Mouse (Mus musculus): ENCODE results near the gene Col4a3bp. TPM values are rescaled to one million over a fixed set of nuclear protein-coding genes. Genes with fewer than 3 reads are reported as not detected.
"Not testable (repeated sequence)": the region's sequence is repeated elsewhere in the genome, so short reads cannot be mapped to it uniquely, and the experiment has no call there.

Col4a3bp gene
- polyA plus RNA-seq, 1 experiment from 2014 or later = 7.6 TPM

DNA sequence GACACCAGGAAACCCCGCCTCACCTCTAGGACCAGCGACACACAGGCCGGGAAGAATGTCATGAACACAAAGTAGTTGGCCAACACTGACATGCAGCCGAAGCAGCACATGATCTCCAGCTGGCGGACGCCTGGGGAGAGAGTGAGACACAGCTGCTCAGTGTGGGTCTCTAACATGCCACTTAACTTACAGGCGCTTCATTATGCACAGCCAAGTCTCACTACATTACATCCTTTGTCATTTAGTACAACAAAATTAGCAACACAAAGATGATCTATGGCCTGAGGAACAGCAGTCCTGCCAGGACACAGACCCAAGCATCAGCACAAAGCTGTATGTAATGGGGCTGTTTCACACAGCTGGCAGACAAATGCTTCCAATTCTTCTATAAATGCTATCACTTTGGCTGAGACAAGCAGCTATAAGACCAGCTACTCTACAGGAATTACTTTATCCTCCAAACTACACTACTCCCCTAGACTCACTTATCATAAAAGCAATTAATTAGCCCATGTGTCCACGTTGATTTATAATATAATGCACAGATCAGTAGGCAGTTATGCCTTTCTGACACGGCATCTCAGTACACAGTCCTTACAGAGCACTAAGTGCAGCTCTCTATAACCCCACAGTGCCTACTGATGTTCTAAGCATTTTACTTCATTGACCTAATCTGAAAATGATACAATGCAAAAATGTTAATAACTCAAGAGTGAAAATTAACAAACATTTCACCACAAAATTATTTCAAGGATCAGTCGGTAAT is 117.9 kb downstream of the Col4a3bp start:
- ATAC-seq (replicated peaks) = peak; percentile 90
- peak overlapping the region; percentile 57; the same call in 1 of the 2 replicates for H3K27ac ChIP-seq (replicated peaks)

GRCm38 (mm10) chr13:96663120-96663519 is 120.7 kb downstream of the Col4a3bp start:
- not testable (repeated sequence) for ATAC-seq (replicated peaks); H3K4me3 ChIP-seq; H3K27ac ChIP-seq (replicated peaks); H3K27me3 ChIP-seq; H3K9ac ChIP-seq (replicated peaks); H3K9me3 ChIP-seq; H3K4me2 ChIP-seq (replicated peaks)
- peaks cover 25% of the 10 kb centered on the region for H3K4me1 ChIP-seq
- WGBS = 96% methylated on average over 4 of the region's 4 CpGs
- peaks cover 79% of the 10 kb centered on the region for H3K36me3 ChIP-seq

More for the DNA sequence above, 117.9 kb downstream of the Col4a3bp start:
- Histone ChIP-seq H3K36me3 (peaks cover 92% of the 10 kb centered on the region), H3K4me3 (no peak overlapping the region), H3K9me3 (no peaks in the 10 kb centered on the region), H3K4me2 (replicated peaks) (no peak overlapping the region), H3K4me1 (peaks cover 7% of the 10 kb centered on the region), H3K9ac (replicated peaks) (no peak overlapping the region), H3K27me3 (no peaks in the 10 kb centered on the region)
- 39% methylated on average over 10 of the region's 10 CpGs for WGBS

- no peak overlapping the region for H3K4me2 ChIP-seq (replicated peaks)
- peaks cover 65% of the 10 kb centered on the region for H3K36me3 ChIP-seq
- ATAC-seq (replicated peaks) = no peak
- H3K9me3 ChIP-seq = no peaks in the 10 kb centered on the region
- 89% methylated on average over 7 of the region's 7 CpGs for WGBS
- peaks cover 39% of the 10 kb centered on the region for H3K4me1 ChIP-seq
- H3K27me3 ChIP-seq = no peaks in the 10 kb centered on the region
- no peak overlapping the region for H3K27ac ChIP-seq (replicated peaks)
- H3K4me3 ChIP-seq = no peak overlapping the region
- no peak overlapping the region for H3K9ac ChIP-seq (replicated peaks)
These were observed 122.1 kb downstream of the Col4a3bp start for GRCm38 (mm10) chr13:96664419-96664974.

- Histone ChIP-seq H3K4me2 (replicated peaks) (peak overlapping the region; percentile 79), H3K9me3 (no peaks in the 10 kb centered on the region), H3K4me3 (peak overlapping the region; percentile 76), H3K36me3 (peaks cover 16% of the 10 kb centered on the region), H3K27ac (replicated peaks) (peak overlapping the region; percentile 95), H3K4me1 (peaks cover 41% of the 10 kb centered on the region), H3K9ac (replicated peaks) (peak overlapping the region; percentile 92), H3K27me3 (no peaks in the 10 kb centered on the region)
- no peak for ATAC-seq (replicated peaks)
- 2% methylated on average over 13 of the region's 13 CpGs for WGBS
These were observed 127.6 kb downstream of the Col4a3bp start for GRCm38 (mm10) chr13:96670019-96670405.

DNA sequence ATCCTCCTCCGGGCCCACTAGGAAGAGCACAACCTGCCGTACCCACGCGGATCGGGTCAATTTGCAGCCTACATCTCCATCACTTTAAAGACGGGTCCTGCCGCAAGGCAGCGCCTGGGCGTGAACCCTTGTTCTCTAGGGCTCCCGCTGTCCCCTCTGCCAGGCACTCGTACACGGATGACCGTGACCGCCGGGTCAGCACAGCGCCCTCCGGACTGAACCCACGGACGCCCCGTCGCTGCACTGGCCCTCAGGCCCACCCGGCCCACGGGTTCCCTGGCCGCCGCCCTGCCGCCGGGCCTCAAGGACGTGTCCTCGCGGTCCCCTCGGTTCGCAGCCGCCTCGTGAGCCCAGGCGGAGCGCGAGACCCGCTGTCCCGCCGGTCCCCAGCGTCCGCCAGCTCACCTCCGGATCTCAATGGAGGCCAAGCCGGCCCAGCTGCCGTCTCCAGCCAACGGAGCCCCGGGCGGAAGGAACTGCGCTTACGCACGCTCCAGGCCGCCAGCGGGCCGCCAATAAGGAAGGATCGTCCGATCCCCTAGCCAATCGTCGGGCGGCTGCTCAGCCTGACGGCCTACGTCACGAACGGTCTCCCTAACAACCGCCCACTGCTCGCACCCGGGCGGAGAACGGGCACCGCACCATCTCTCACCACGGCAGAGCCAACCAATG is 128.1 kb downstream of the Col4a3bp start, which contains the start of gene Hmgcr:
Gene Hmgcr, minus strand, starts transcription at position 531 of the 672 bp plus-strand sequence.
- Histone ChIP-seq H3K4me2 (replicated peaks) (peak within 1 kb of the TSS; percentile 79), H3K27me3 (no peaks in the 10 kb centered on the region), H3K9ac (replicated peaks) (peak within 1 kb of the TSS; percentile 92), H3K36me3 (peaks cover 10% of the 10 kb centered on the region), H3K9me3 (no peaks in the 10 kb centered on the region), H3K4me1 (peaks cover 41% of the 10 kb centered on the region), H3K4me3 (peak within 1 kb of the TSS; percentile 76), H3K27ac (replicated peaks) (peak within 1 kb of the TSS; percentile 95)
- under 1% methylated on average over 70 of the region's 70 CpGs for WGBS
- peak; percentile 100 for ATAC-seq (replicated peaks)

DNA sequence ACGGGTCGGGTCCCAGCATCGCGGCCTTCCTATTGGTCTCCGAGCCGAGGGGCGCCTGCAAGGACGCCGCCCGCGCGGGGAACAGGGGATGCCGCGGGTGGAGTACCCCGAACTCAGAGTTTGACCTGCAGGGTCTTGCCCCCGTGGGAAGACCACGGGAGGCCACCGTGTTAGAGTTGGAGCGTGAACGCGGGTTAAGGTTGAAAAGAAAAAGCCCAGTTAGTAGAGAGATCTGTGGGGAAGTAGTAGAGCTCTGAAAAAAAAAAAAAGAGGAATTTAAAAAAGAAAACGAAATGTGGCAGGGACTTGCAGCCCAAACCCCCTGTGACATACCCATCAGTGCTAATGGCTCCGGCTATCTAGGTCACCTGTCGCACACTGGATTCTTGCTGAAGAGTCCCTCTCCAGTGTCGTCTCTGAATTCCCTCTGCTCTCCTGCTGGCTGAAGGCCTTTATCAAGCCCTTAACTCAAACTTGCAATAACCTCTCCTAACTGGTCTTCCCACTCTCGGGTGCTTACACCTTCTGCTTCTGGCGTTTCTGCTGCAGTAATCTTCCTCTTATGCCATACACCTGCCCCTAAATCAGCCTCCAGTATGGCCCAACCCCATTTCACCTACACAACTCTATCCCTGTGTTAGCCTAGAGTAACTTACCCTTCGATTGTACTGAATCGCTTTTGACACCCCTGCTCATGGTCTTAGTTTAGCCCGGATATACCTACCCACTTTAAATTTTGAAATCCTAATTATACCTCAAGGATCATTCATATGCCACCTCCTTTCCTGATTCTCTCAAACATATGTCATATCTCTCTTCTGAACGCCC is 128.9 kb downstream of the Col4a3bp start:
- H3K9ac ChIP-seq (replicated peaks) = peak overlapping the region; percentile 48
- H3K9me3 ChIP-seq = no peaks in the 10 kb centered on the region
- peaks cover 4% of the 10 kb centered on the region for H3K36me3 ChIP-seq
- peak overlapping the region; percentile 76 for H3K4me3 ChIP-seq
- no peaks in the 10 kb centered on the region for H3K27me3 ChIP-seq
- H3K4me2 ChIP-seq (replicated peaks) = peak overlapping the region; percentile 57
- peak overlapping the region; percentile 88 for H3K27ac ChIP-seq (replicated peaks)
- ATAC-seq (replicated peaks) = peak; percentile 0; the same call in 1 of the 2 replicates
- peaks cover 41% of the 10 kb centered on the region for H3K4me1 ChIP-seq
- WGBS = 13% methylated on average over 31 of the region's 31 CpGs

DNA sequence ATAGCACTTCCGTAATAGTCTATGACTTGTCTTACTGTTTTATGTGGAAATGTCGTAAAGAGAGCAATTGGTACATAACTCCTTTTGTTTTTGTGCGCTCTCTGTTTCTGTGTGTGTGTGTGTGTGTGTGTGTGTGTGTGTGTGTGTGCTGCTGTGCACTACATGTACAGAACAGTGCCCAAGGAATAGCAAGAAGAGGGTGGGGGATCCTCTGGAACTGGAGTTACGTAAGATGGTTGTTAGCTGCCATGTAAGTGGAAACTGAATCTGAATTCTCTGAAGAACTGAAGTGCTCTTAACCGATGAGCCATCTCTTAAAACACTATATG is 129.5 kb downstream of the Col4a3bp start:
- Histone ChIP-seq H3K27me3 (no peaks in the 10 kb centered on the region), H3K36me3 (no peaks in the 10 kb centered on the region), H3K9ac (replicated peaks) (no peak overlapping the region), H3K4me1 (peaks cover 35% of the 10 kb centered on the region), H3K4me2 (replicated peaks) (no peak overlapping the region), H3K27ac (replicated peaks) (peak overlapping the region; percentile 88), H3K4me3 (no peak overlapping the region), H3K9me3 (no peaks in the 10 kb centered on the region)
- WGBS = 80% methylated on average over 5 of the region's 5 CpGs
- ATAC-seq (replicated peaks) = no peak

GRCm38 (mm10) chr13:96672276-96672675 is 129.9 kb downstream of the Col4a3bp start:
- Histone ChIP-seq H3K4me3 (no peak overlapping the region), H3K27ac (replicated peaks) (no peak overlapping the region)
- ATAC-seq (replicated peaks) = no peak

DNA sequence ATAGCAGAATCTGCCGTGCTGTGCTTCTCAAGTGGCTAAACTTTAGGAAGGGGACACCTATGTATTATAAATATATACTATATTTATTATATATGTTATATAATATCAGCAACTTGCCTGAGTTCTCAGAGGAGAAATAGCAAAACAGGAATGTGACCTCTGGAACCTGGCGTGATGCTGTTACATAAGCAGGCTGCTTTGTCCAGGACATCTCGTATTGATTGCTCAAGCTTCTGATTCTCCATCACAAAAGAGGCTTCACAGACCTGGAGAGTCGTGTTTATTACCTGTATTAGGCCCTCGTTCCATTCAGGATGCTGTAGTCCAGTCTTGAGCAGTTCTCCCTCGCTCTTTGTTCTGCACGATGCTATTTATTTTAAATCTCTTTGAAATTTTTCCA is 131.4 kb downstream of the Col4a3bp start:
- WGBS = 83% methylated on average over 7 of the region's 7 CpGs
- Histone ChIP-seq H3K4me1 (peaks cover 16% of the 10 kb centered on the region), H3K36me3 (no peaks in the 10 kb centered on the region), H3K9me3 (no peaks in the 10 kb centered on the region), H3K4me2 (replicated peaks) (no peak overlapping the region), H3K27me3 (no peaks in the 10 kb centered on the region), H3K27ac (replicated peaks) (no peak overlapping the region), H3K9ac (replicated peaks) (no peak overlapping the region), H3K4me3 (no peak overlapping the region)
- no peak for ATAC-seq (replicated peaks)

More at GRCm38 (mm10) chr13:96672276-96672675, 129.9 kb downstream of the Col4a3bp start:
- Histone ChIP-seq H3K9me3 (no peaks in the 10 kb centered on the region), H3K9ac (replicated peaks) (no peak overlapping the region), H3K36me3 (no peaks in the 10 kb centered on the region), H3K4me2 (replicated peaks) (no peak overlapping the region), H3K4me1 (peaks cover 31% of the 10 kb centered on the region), H3K27me3 (no peaks in the 10 kb centered on the region)
- 77% methylated on average over 5 of the region's 6 CpGs for WGBS

- 82% methylated on average over 6 of the region's 6 CpGs for whole genome bisulfite sequencing
- Histone ChIP-seq H3K4me1 (peaks cover 8% of the 10 kb centered on the region), H3K27ac (replicated peaks) (no peak overlapping the region), H3K9me3 (no peaks in the 10 kb centered on the region), H3K27me3 (no peaks in the 10 kb centered on the region), H3K36me3 (no peaks in the 10 kb centered on the region), H3K4me3 (no peak overlapping the region), H3K9ac (replicated peaks) (no peak overlapping the region), H3K4me2 (replicated peaks) (no peak overlapping the region)
- ATAC-seq (replicated peaks) = no peak
These were observed 133.3 kb downstream of the Col4a3bp start for GRCm38 (mm10) chr13:96675756-96676155.

DNA sequence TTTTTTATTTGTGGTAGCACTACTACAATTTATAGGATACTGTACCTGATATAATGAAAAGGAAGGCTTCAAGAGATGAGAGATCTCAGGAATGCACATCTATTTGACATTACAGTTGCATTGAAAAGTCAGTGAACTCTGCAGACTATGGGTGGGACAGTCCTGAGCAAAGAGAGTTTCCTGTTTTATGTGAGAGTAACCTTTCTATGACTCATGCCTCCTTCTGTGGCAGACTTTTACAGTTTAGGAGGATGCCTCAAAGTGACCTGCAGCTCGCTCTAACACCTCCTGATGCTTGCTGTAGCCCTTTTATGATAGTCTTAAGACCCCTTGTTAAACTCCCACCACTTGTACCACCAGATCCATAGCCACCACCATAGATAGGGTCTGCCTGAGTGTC is 134.7 kb downstream of the Col4a3bp start:
- WGBS = 89% methylated on average over 1 of the region's 1 CpGs
- no peak overlapping the region for H3K9ac ChIP-seq (replicated peaks)
- no peaks in the 10 kb centered on the region for H3K36me3 ChIP-seq
- H3K9me3 ChIP-seq = no peaks in the 10 kb centered on the region
- H3K27ac ChIP-seq (replicated peaks) = no peak overlapping the region
- H3K4me1 ChIP-seq = no peaks in the 10 kb centered on the region
- H3K4me3 ChIP-seq = no peak overlapping the region
- no peak for ATAC-seq (replicated peaks)
- H3K27me3 ChIP-seq = no peaks in the 10 kb centered on the region
- H3K4me2 ChIP-seq (replicated peaks) = no peak overlapping the region
